Mouse (Mus musculus) cerebellum, adult 2 months (tissue): ENCODE measurements at regions not wholly inside any gene's neighbourhood (a gene's known extent, or its start where the extent isn't known, plus 50 kb on each side); places are given as distances from the start of the nearest gene placed in this dataset.
A peak's percentile ranks its signal among the peaks of the same experiment; 100 is the strongest.

Experiments
- DNase-seq, 2 experiments: peaks; one replicate each; pipeline ENCODE4 v3.0.0; 2021
- H3K27ac ChIP-seq: fragments of 200-500 bp; 2 replicates; pipeline ENCODE4 v1.5.1; 2012; ENCODE audit warnings: low read length, control low read depth, inconsistent platforms; ENCODE audit not compliant: insufficient read depth
- H3K27me3 ChIP-seq: fragments of 200-500 bp; 2 replicates; pipeline ENCODE4 v1.6.1; 2012; ENCODE audit warnings: inconsistent platforms, mild to moderate bottlenecking, low read length, moderate library complexity; ENCODE audit not compliant: control insufficient read depth, insufficient read depth
- H3K4me1 ChIP-seq: fragments of 200-500 bp; 2 replicates; pipeline ENCODE4 v1.6.1; 2011; ENCODE audit warnings: low read length; ENCODE audit not compliant: control insufficient read depth, insufficient read depth
- H3K4me3 ChIP-seq: fragments of 200-500 bp; replicated peaks from 2 replicates; pipeline ENCODE3; 2011; ENCODE audit warnings: mild to moderate bottlenecking, low read depth, low read length, control low read depth; ENCODE audit not compliant: insufficient read depth
- CTCF ChIP-seq: fragments of 200-500 bp; IDR thresholded peaks from 2 replicates; pipeline ENCODE4 v1.5.1; 2011; ENCODE audit warnings: low read depth, mild to moderate bottlenecking, control low read depth, low read length, moderate library complexity, borderline replicate concordance; ENCODE audit not compliant: insufficient read depth
- POLR2A ChIP-seq: fragments of 200-500 bp; IDR thresholded peaks from 2 replicates; pipeline ENCODE4 v1.6.1; 2011; ENCODE audit warnings: low read length, control low read depth, borderline replicate concordance; ENCODE audit not compliant: insufficient read depth
- WGBS: fragments of 180-500 bp; shearing (Covaris S2); methylation state at CpG from one replicate; pipeline ENCODE4 v1.1.7; 2018; 5-methylcytosine and 5-hydroxymethylcytosine counted together

- no peak for TF ChIP-seq POLR2A
- peak; percentile 15; the same call in 1 of the 2 replicates for TF ChIP-seq CTCF
- H3K4me1 ChIP-seq = no peaks in the 10 kb centered on the region
- no peak overlapping the region for H3K4me3 ChIP-seq
- WGBS = 11% methylated on average over 15 of the region's 15 CpGs
- H3K27ac ChIP-seq = no peak overlapping the region
- no peak for DNase-seq
- peaks cover 4% of the 10 kb centered on the region; the same call in 1 of the 2 replicates for H3K27me3 ChIP-seq
Measured at GRCm38 (mm10) chr2:168842261-168842740, 74.6 kb upstream of the Sall4 start.

GRCm38 (mm10) chr2:168841713-168842045 is 73.9 kb upstream of the Sall4 start:
- Histone ChIP-seq H3K4me1 (no peaks in the 10 kb centered on the region), H3K27ac (no peak overlapping the region), H3K27me3 (peaks cover 4% of the 10 kb centered on the region; the same call in 1 of the 2 replicates), H3K4me3 (no peak overlapping the region)
- WGBS = 13% methylated on average over 11 of the region's 11 CpGs
- no peak for DNase-seq
- TF ChIP-seq POLR2A = no peak
- no peak for TF ChIP-seq CTCF

- Histone ChIP-seq H3K27ac (no peak overlapping the region), H3K27me3 (peaks cover 4% of the 10 kb centered on the region; the same call in 1 of the 2 replicates), H3K4me1 (no peaks in the 10 kb centered on the region), H3K4me3 (no peak overlapping the region)
- 26% methylated on average over 19 of the region's 19 CpGs for WGBS
- DNase-seq = no peak
- TF ChIP-seq CTCF (no peak), POLR2A (no peak)
Measured at GRCm38 (mm10) chr2:168840853-168841712, 73.3 kb upstream of the Sall4 start.

- TF ChIP-seq CTCF = no peak
- no peak for TF ChIP-seq POLR2A
- H3K27me3 ChIP-seq = peaks cover 4% of the 10 kb centered on the region; the same call in 1 of the 2 replicates
- WGBS = 7% methylated on average over 24 of the region's 24 CpGs
- H3K4me1 ChIP-seq = no peaks in the 10 kb centered on the region
- H3K4me3 ChIP-seq = no peak overlapping the region
- DNase-seq = no peak
- no peak overlapping the region for H3K27ac ChIP-seq
Measured at GRCm38 (mm10) chr2:168839811-168840655, 72.3 kb upstream of the Sall4 start.

- TF ChIP-seq CTCF (no peak), POLR2A (no peak)
- no peaks in the 10 kb centered on the region for H3K4me1 ChIP-seq
- no peak overlapping the region for H3K4me3 ChIP-seq
- WGBS = 72% methylated on average over 6 of the region's 6 CpGs
- H3K27me3 ChIP-seq = peaks cover 4% of the 10 kb centered on the region; the same call in 1 of the 2 replicates
- no peak overlapping the region for H3K27ac ChIP-seq
- no peak for DNase-seq
Measured at GRCm38 (mm10) chr2:168839221-168839620, 71.5 kb upstream of the Sall4 start.

GRCm38 (mm10) chr2:168838681-168839080 is 70.9 kb upstream of the Sall4 start:
- Histone ChIP-seq H3K27ac (no peak overlapping the region), H3K27me3 (peaks cover 4% of the 10 kb centered on the region; the same call in 1 of the 2 replicates), H3K4me3 (no peak overlapping the region), H3K4me1 (no peaks in the 10 kb centered on the region)
- 55% methylated on average over 12 of the region's 12 CpGs for WGBS
- no peak for DNase-seq
- TF ChIP-seq POLR2A (no peak), CTCF (no peak)

- H3K4me1 ChIP-seq = no peaks in the 10 kb centered on the region
- no peak for TF ChIP-seq POLR2A
- TF ChIP-seq CTCF = no peak
- DNase-seq = no peak
- no peak overlapping the region for H3K4me3 ChIP-seq
- peaks cover 4% of the 10 kb centered on the region; the same call in 1 of the 2 replicates for H3K27me3 ChIP-seq
- no peak overlapping the region for H3K27ac ChIP-seq
- 81% methylated on average over 5 of the region's 5 CpGs for WGBS
Measured at GRCm38 (mm10) chr2:168837951-168838570, 70.3 kb upstream of the Sall4 start.
